ENCODE assay signal across 11 mouse cellular contexts in the genomic region with DNA sequence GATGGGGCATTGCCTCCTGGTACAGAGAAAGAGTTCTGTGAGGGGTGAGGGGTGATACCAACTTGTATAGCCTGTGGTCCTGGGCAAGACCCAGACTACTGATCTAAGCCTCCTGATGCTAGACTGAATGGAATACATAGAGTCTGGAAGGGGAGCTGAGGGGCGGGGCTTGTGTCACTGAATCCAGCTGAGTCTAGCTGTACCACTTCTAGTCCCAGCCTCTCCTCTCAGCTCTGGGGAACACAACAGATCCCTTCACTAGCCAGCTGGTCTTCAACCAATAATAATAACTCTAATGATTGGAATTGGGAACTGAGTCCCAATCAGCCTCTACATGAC. TPM values are rescaled to one million over a fixed set of nuclear protein-coding genes. Genes with fewer than 3 reads are reported as not detected.
DNase-seq lines count a peak whose midpoint lies in the region; ATAC-seq and TF ChIP-seq lines count a peak whose summit lies in the region.
"Had no signal": no experiment of that assay in that cellular context is flagged by ENCODE, and none has a peak within 500 bp of the region (broad histone marks: within the 10 kb centered on the region; RNA-seq: fewer than 3 reads in every experiment).

No protein-coding gene starts in this region.

- peak overlapping the region; percentile 47; the same call in 1 of the 2 replicates for H3K4me3 ChIP-seq in kidney, postnatal 0 days (replicated peaks; ENCODE audit: low read depth, low read length)
- peak overlapping the region; percentile 59 for H3K4me3 ChIP-seq in embryonic facial prominence, embryonic 15.5 days (replicated peaks)
- peak overlapping the region; percentile 62 for H3K4me3 ChIP-seq in intestine, embryonic 16.5 days (ENCODE audit: low read length)
- peak overlapping the region; percentile 58 for H3K4me3 ChIP-seq in neural tube, embryonic 13.5 days

- TF ChIP-seq CTCF in kidney, postnatal 0 days (IDR thresholded peaks at IDR 0.05; ENCODE audit: low read depth), result no peak

- peak overlapping the region; percentile 98 for H3K4me2 ChIP-seq in kidney, postnatal 0 days (ENCODE audit: low read length)
- peak overlapping the region; percentile 97 for H3K4me2 ChIP-seq in embryonic facial prominence, embryonic 15.5 days (replicated peaks)
- peak overlapping the region; percentile 98 for H3K4me2 ChIP-seq in intestine, embryonic 16.5 days (ENCODE audit: low read depth, low read length)
- H3K4me2 ChIP-seq in neural tube, embryonic 13.5 days, result peak overlapping the region; percentile 93

- H3K9me3 ChIP-seq in kidney, postnatal 0 days (replicated peaks; ENCODE audit: low read length), result no peaks in the 10 kb centered on the region
- no peaks in the 10 kb centered on the region for H3K9me3 ChIP-seq in embryonic facial prominence, embryonic 15.5 days (replicated peaks)
- H3K9me3 ChIP-seq in intestine, embryonic 16.5 days (ENCODE audit: control insufficient read depth, low read length), result no peaks in the 10 kb centered on the region
- H3K9me3 ChIP-seq in neural tube, embryonic 13.5 days, result no peaks in the 10 kb centered on the region

- DNase-seq in kidney, postnatal 0 days (ENCODE audit: low spot score), result no peak
- no peak for DNase-seq in kidney, postnatal 4 days
- no peak for DNase-seq in adrenal gland, adult 2 months
- DNase-seq in thymus, postnatal 4 days, result no peak
- no peak for DNase-seq in testis, postnatal 10 days (ENCODE audit: low spot score)

- ATAC-seq in kidney, postnatal 0 days (replicated peaks; ENCODE audit: low FRiP score, low read depth), result no peak; the same call in 1 of the 2 replicates
- no peak for ATAC-seq in embryonic facial prominence, embryonic 15.5 days (ENCODE audit: insufficient number of reproducible peaks, low FRiP score, low TSS enrichment, low read depth)
- ATAC-seq in intestine, embryonic 16.5 days, result no peak; the same call in 1 of the 2 replicates
- ATAC-seq in neural tube, embryonic 13.5 days (ENCODE audit: low read depth), result no peak; the same call in 1 of the 2 replicates

- peaks cover 20% of the 10 kb centered on the region; the same call in 1 of the 2 replicates for H3K27me3 ChIP-seq in kidney, postnatal 0 days (ENCODE audit: insufficient read depth, low read length)
- H3K27me3 ChIP-seq in embryonic facial prominence, embryonic 15.5 days, result peaks cover 28% of the 10 kb centered on the region
- H3K27me3 ChIP-seq in intestine, embryonic 16.5 days (replicated peaks; ENCODE audit: control insufficient read depth, insufficient read depth, low read length), result peaks cover 21% of the 10 kb centered on the region
- peaks cover 33% of the 10 kb centered on the region for H3K27me3 ChIP-seq in neural tube, embryonic 13.5 days

- WGBS in kidney, postnatal 0 days, result 83% methylated on average over 1 of the region's 1 CpGs
- 68% methylated on average over 1 of the region's 1 CpGs for WGBS in embryonic facial prominence, embryonic 15.5 days
- 89% methylated on average over 1 of the region's 1 CpGs for WGBS in intestine, embryonic 16.5 days
- 63% methylated on average over 1 of the region's 1 CpGs for WGBS in neural tube, embryonic 13.5 days

- peaks cover 10% of the 10 kb centered on the region; the same call in 1 of the 2 replicates for H3K4me1 ChIP-seq in kidney, postnatal 0 days (replicated peaks; ENCODE audit: insufficient read depth, low read length)
- peaks cover 22% of the 10 kb centered on the region for H3K4me1 ChIP-seq in embryonic facial prominence, embryonic 15.5 days
- peaks cover 12% of the 10 kb centered on the region for H3K4me1 ChIP-seq in intestine, embryonic 16.5 days (ENCODE audit: control insufficient read depth, insufficient read depth, low read length)
- peaks cover 25% of the 10 kb centered on the region for H3K4me1 ChIP-seq in neural tube, embryonic 13.5 days (replicated peaks)

- no peak overlapping the region for H3K9ac ChIP-seq in kidney, postnatal 0 days (ENCODE audit: low read depth, low read length)
- no peak overlapping the region for H3K9ac ChIP-seq in embryonic facial prominence, embryonic 15.5 days
- H3K9ac ChIP-seq in intestine, embryonic 16.5 days (ENCODE audit: low read depth, low read length), result no peak overlapping the region
- H3K9ac ChIP-seq in neural tube, embryonic 13.5 days, result no peak overlapping the region

- no peak overlapping the region for H3K27ac ChIP-seq in kidney, postnatal 0 days
- H3K27ac ChIP-seq in embryonic facial prominence, embryonic 15.5 days (replicated peaks), result no peak overlapping the region
- H3K27ac ChIP-seq in intestine, embryonic 16.5 days (ENCODE audit: low read length), result no peak overlapping the region
- H3K27ac ChIP-seq in neural tube, embryonic 13.5 days (replicated peaks), result no peak overlapping the region

- no peaks in the 10 kb centered on the region for H3K36me3 ChIP-seq in kidney, postnatal 0 days (ENCODE audit: insufficient read depth, low read length)
- H3K36me3 ChIP-seq in embryonic facial prominence, embryonic 15.5 days, result no peaks in the 10 kb centered on the region
- H3K36me3 ChIP-seq in intestine, embryonic 16.5 days (ENCODE audit: control insufficient read depth, insufficient read depth, low read length), result no peaks in the 10 kb centered on the region
- peaks cover 8% of the 10 kb centered on the region; the same call in 1 of the 2 replicates for H3K36me3 ChIP-seq in neural tube, embryonic 13.5 days
- H3K36me3 ChIP-seq: G1E had no signal

RNA-seq across cellular contexts. Expression of gene C2cd4c, which starts 0.4 kb away (rescaled TPM):
- 0.03 TPM in 1 of 2 replicates, not detected in the other for polyA plus RNA-seq in kidney, postnatal 0 days (2015; fragmentation: Nextera tagmentation; extraction: Ambion mirVana)
- not detected in 2 replicates for polyA plus RNA-seq in embryonic facial prominence, embryonic 15.5 days (2015; fragmentation: Nextera tagmentation; extraction: Ambion mirVana)
- polyA plus RNA-seq in intestine, embryonic 16.5 days (2015; fragmentation: Nextera tagmentation; extraction: Ambion mirVana), result 0.02 and 0.07 TPM in 2 replicates
- 0.11 and 0.17 TPM in 2 replicates for polyA plus RNA-seq in neural tube, embryonic 13.5 days (2015; fragmentation: Nextera tagmentation; extraction: Ambion mirVana)
- under 1 TPM; 0.10 to 0.14 TPM for total RNA-seq in adrenal gland, adult 2 months (2021)
- polyA plus RNA-seq in adrenal gland, adult 2 months (2012; rRNA removed), result 0.12 and 0.25 TPM in 2 replicates
- total RNA-seq: G1E; gastrocnemius, postnatal 25 days had no signal
- polyA plus RNA-seq: G1E; lung, adult 2 months had no signal

RNA-seq across cellular contexts. Expression of gene Shc2, which starts 23.4 kb away (rescaled TPM):
- 5.4 TPM in 2 replicates for polyA plus RNA-seq in kidney, postnatal 0 days (2015; fragmentation: Nextera tagmentation; extraction: Ambion mirVana)
- polyA plus RNA-seq in embryonic facial prominence, embryonic 15.5 days (2015; fragmentation: Nextera tagmentation; extraction: Ambion mirVana), result 11.8 and 12.5 TPM in 2 replicates
- 1.1 and 2.5 TPM in 2 replicates for polyA plus RNA-seq in intestine, embryonic 16.5 days (2015; fragmentation: Nextera tagmentation; extraction: Ambion mirVana)
- 34.5 and 39.0 TPM in 2 replicates for polyA plus RNA-seq in neural tube, embryonic 13.5 days (2015; fragmentation: Nextera tagmentation; extraction: Ambion mirVana)
- 1 to 10 TPM; 2.0 to 6.7 TPM for total RNA-seq in adrenal gland, adult 2 months (2021)
- polyA plus RNA-seq in adrenal gland, adult 2 months (2012; rRNA removed), result 4.8 and 9.1 TPM in 2 replicates
- polyA plus RNA-seq: G1E had no signal

RNA-seq across cellular contexts. Expression of gene Theg, which starts 27.1 kb away (rescaled TPM):
- polyA plus RNA-seq in kidney, postnatal 0 days (2015; fragmentation: Nextera tagmentation; extraction: Ambion mirVana), result not detected in 2 replicates
- not detected in 2 replicates for polyA plus RNA-seq in embryonic facial prominence, embryonic 15.5 days (2015; fragmentation: Nextera tagmentation; extraction: Ambion mirVana)
- not detected in 2 replicates for polyA plus RNA-seq in intestine, embryonic 16.5 days (2015; fragmentation: Nextera tagmentation; extraction: Ambion mirVana)
- polyA plus RNA-seq in neural tube, embryonic 13.5 days (2015; fragmentation: Nextera tagmentation; extraction: Ambion mirVana), result not detected in 2 replicates
- not detected for total RNA-seq in adrenal gland, adult 2 months (2021)
- not detected in 2 replicates for polyA plus RNA-seq in adrenal gland, adult 2 months (2012; rRNA removed)
- total RNA-seq: G1E; gastrocnemius, postnatal 25 days had no signal
- polyA plus RNA-seq: G1E; lung, adult 2 months had no signal

RNA-seq across cellular contexts. Expression of gene Odf3l2, which starts 31.3 kb away (rescaled TPM):
- polyA plus RNA-seq in kidney, postnatal 0 days (2015; fragmentation: Nextera tagmentation; extraction: Ambion mirVana), result not detected in 2 replicates
- not detected in 2 replicates for polyA plus RNA-seq in embryonic facial prominence, embryonic 15.5 days (2015; fragmentation: Nextera tagmentation; extraction: Ambion mirVana)
- not detected in 2 replicates for polyA plus RNA-seq in intestine, embryonic 16.5 days (2015; fragmentation: Nextera tagmentation; extraction: Ambion mirVana)
- polyA plus RNA-seq in neural tube, embryonic 13.5 days (2015; fragmentation: Nextera tagmentation; extraction: Ambion mirVana), result not detected in 2 replicates
- not detected for total RNA-seq in adrenal gland, adult 2 months (2021)
- not detected in 2 replicates for polyA plus RNA-seq in adrenal gland, adult 2 months (2012; rRNA removed)
- polyA plus RNA-seq: G1E; lung, adult 2 months had no signal

RNA-seq across cellular contexts. Expression of gene Madcam1, which starts 50.1 kb away (rescaled TPM):
- 1.5 TPM in 2 replicates for polyA plus RNA-seq in kidney, postnatal 0 days (2015; fragmentation: Nextera tagmentation; extraction: Ambion mirVana)
- polyA plus RNA-seq in embryonic facial prominence, embryonic 15.5 days (2015; fragmentation: Nextera tagmentation; extraction: Ambion mirVana), result 8.4 and 9.1 TPM in 2 replicates
- polyA plus RNA-seq in intestine, embryonic 16.5 days (2015; fragmentation: Nextera tagmentation; extraction: Ambion mirVana), result 27.4 and 31.8 TPM in 2 replicates
- polyA plus RNA-seq in neural tube, embryonic 13.5 days (2015; fragmentation: Nextera tagmentation; extraction: Ambion mirVana), result 0.62 and 1.1 TPM in 2 replicates
- not detected for total RNA-seq in adrenal gland, adult 2 months (2021)
- polyA plus RNA-seq in adrenal gland, adult 2 months (2012; rRNA removed), result 0.46 TPM in 1 of 2 replicates, not detected in the other
- total RNA-seq: G1E; gastrocnemius, postnatal 25 days had no signal
- polyA plus RNA-seq: G1E had no signal
